Mouse (Mus musculus): ENCODE measurements around the gene Gm8212.
"Not testable (repeated sequence)": the region's sequence is repeated elsewhere in the genome, so short reads cannot be mapped to it uniquely, and the experiment has no call there.

Gene Gm8212

DNA sequence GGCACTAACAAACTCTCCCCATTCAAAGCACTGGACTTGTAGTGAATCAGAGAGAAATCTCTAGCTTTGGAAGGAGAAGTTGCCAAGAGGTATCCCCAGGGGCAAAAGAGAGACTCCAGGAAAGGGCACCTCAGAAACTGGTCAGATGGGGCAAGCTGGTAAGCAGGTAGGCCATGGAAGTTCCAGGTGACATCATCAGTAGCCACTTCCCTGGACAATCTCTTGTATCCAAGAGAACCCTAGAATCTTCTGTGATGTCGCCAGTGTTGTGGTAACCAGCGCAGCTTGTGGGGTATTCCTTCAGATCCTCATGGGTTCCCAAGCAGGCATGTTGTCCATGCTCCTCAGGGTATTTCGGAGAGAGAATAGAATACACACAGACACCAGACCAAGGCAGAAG, at the start of gene Gm8212:
Gene Gm8212 (plus strand): TSS at position 301 of the 400 bp plus-strand sequence.
- DNase-seq: not testable (repeated sequence)

DNA sequence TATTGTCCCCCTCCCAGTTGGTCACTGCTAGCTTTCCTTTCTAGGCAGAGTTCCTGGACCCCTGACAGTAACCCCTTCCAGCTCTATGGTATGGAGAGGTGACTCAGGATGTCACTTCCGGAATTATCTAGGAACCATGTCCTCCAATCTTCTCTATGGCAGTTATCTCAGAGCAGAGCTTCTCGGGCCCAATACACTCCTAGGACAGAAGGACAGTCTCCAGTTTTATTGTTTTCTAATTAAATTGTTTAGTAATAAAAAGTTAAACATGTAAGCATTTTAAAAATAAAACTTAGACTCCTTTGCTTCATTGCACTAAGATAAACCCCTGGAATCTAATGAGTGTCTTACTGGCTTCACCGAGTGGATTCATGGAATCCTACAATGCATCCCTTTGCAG, 15.7 kb downstream of the Gm8212 start, which contains the start of gene 4930503E14Rik:
Gene 4930503E14Rik (minus strand): TSS at position 101 of the 400 bp plus-strand sequence.
- DNase-seq: not testable (repeated sequence)

- DNase-seq: no peak
Measured at GRCm38 (mm10) chr14:44248039-44248438, 50.6 kb downstream of the Gm8212 start.

Measured in B cell, adult 2 months (primary cell).